Mouse (Mus musculus): Measurements from ENCODE around the gene Ms4a4c. TPM values are rescaled to one million over a fixed set of nuclear protein-coding genes. Genes with fewer than 3 reads are reported as not detected.
"Not testable (repeated sequence)": the region's sequence is repeated elsewhere in the genome, so short reads cannot be mapped to it uniquely, and the experiment has no call there.

The Ms4a4c gene
- polyA plus RNA-seq, 1 experiment, result 0.32 TPM

- DNase-seq (ENCODE audit: extremely low spot score in 1 of 2, low spot score in 1 of 2), result no peak
Observed at GRCm38 (mm10) chr19:11447238-11447637, 42.7 kb downstream of the Ms4a4c start.

DNA sequence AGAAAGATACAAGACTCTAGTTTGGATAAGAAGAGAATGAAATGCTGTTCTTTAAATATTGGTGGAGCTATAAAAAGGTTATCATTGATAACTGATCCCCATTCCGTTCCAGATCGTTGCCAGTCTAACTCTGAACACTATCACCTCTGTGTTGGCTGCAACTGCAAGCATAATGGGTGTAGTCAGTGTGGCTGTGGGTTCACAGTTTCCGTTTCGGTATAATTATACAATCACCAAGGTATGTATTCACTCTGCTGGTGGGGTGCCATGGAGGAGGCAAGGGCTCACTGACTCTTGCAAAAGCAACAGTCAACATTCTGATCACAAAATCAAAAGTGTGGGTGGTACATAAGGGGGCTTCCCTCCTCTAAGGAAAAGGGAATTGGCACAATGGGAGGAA, 54.5 kb downstream of the Ms4a4c start:
- DNase-seq (ENCODE audit: extremely low spot score in 1 of 2, low spot score in 1 of 2), result not testable (repeated sequence)

- not testable (repeated sequence) for DNase-seq (ENCODE audit: extremely low spot score in 1 of 2, low spot score in 1 of 2)
Observed at GRCm38 (mm10) chr19:11464795-11465194, 60.2 kb downstream of the Ms4a4c start.

GRCm38 (mm10) chr19:11466471-11466870, 61.9 kb downstream of the Ms4a4c start:
- peak in 1 of 2 experiments; percentile 37 for DNase-seq (ENCODE audit: extremely low spot score in 1 of 2, low spot score in 1 of 2)

DNA sequence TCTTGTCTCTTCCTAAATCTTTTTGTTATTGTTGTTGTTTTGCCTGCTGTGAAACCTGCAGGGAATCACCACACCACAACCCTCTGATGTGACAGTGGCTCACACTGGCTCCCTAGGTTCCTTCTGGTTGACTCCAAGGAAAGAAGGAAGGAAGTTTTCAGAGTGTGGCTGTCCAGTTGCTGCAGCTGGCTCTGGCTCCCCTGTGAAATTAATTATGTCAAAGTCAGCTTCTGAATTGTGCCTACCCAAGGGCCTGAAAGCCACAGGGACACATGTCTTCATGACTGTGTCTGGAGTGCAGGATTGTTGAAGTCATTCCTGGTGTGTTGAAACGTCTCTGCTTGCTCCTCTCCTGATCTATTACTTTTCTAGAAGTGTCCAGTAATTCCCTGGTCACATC, 63.8 kb downstream of the Ms4a4c start:
- DNase-seq (ENCODE audit: extremely low spot score in 1 of 2, low spot score in 1 of 2), result not testable (repeated sequence)

- not testable (repeated sequence) for DNase-seq (ENCODE audit: extremely low spot score in 1 of 2, low spot score in 1 of 2)
Observed at GRCm38 (mm10) chr19:11469215-11469614, 64.6 kb downstream of the Ms4a4c start, which contains the start of gene Ms4a6c. Gene Ms4a6c, plus strand, starts transcription at chr19:11469366.

Other genes starting within 250 kb of the Ms4a4c start
- gene 1700025F22Rik, start 239.4 kb upstream of the Ms4a4c start, polyA plus RNA-seq (2012; rRNA removed), result not detected in 2 replicates
- gene Ms4a13, start 208.0 kb upstream of the Ms4a4c start, polyA plus RNA-seq (2012; rRNA removed), result not detected in 2 replicates
- gene Ms4a12, start 172.3 kb upstream of the Ms4a4c start, polyA plus RNA-seq (2012; rRNA removed), result not detected in 2 replicates
- gene Ms4a1, start 138.5 kb upstream of the Ms4a4c start, polyA plus RNA-seq (2012; rRNA removed), result 0.06 and 0.11 TPM in 2 replicates
- gene Ms4a5, start 120.9 kb upstream of the Ms4a4c start, polyA plus RNA-seq (2012; rRNA removed), result not detected in 2 replicates
- gene Ms4a14, start 90.3 kb upstream of the Ms4a4c start, polyA plus RNA-seq (2012; rRNA removed), result 0.08 and 0.18 TPM in 2 replicates
- 0.72 and 0.82 TPM in 2 replicates for gene Ms4a7, start 68.6 kb upstream of the Ms4a4c start, polyA plus RNA-seq (2012; rRNA removed)
- 0.18 and 0.21 TPM in 2 replicates for gene Ms4a4a, start 29.2 kb upstream of the Ms4a4c start, polyA plus RNA-seq (2012; rRNA removed)
- 0.14 and 0.46 TPM in 2 replicates for gene Ms4a4b, start 38.8 kb downstream of the Ms4a4c start, polyA plus RNA-seq (2012; rRNA removed)
- 0.50 and 0.96 TPM in 2 replicates for gene Ms4a6c, start 64.6 kb downstream of the Ms4a4c start, polyA plus RNA-seq (2012; rRNA removed)
- 0.23 and 1.0 TPM in 2 replicates for gene Gm8369, start 81.2 kb downstream of the Ms4a4c start, polyA plus RNA-seq (2012; rRNA removed)
- 1.6 and 2.7 TPM in 2 replicates for gene Ms4a6b, start 111.7 kb downstream of the Ms4a4c start, polyA plus RNA-seq (2012; rRNA removed)
- not detected in 2 replicates for gene Ms4a4d, start 132.0 kb downstream of the Ms4a4c start, polyA plus RNA-seq (2012; rRNA removed)
- 1.2 and 2.0 TPM in 2 replicates for gene Ms4a6d, start 200.1 kb downstream of the Ms4a4c start, polyA plus RNA-seq (2012; rRNA removed)
- gene Ms4a2, start 218.9 kb downstream of the Ms4a4c start, polyA plus RNA-seq (2012; rRNA removed), result not detected in 2 replicates
- not detected in 2 replicates for gene Ms4a3, start 236.1 kb downstream of the Ms4a4c start, polyA plus RNA-seq (2012; rRNA removed)